Mouse (Mus musculus) midbrain, embryonic 13.5 days (tissue): ENCODE results near the gene Sapcd1. TPM values are rescaled to one million over a fixed set of nuclear protein-coding genes. Genes with fewer than 3 reads are reported as not detected.

Experiments used
- ATAC-seq: fragments of 200-750 bp; cut with Nextera tagmentation; 2 replicates; pipeline ENCODE4 v1.8.0; 2017; ENCODE audit warnings: mild to moderate bottlenecking, moderate TSS enrichment, moderate library complexity
- H3K27ac ChIP-seq: fragments of 300-500 bp; sonication (generic); 2 replicates; pipeline ENCODE4 v1.5.1; 2015; ENCODE audit warnings: inconsistent platforms, mild to moderate bottlenecking, moderate library complexity
- H3K27me3 ChIP-seq: fragments of 300-500 bp; sonication (generic); 2 replicates; pipeline ENCODE4 v1.6.1; 2015; ENCODE audit warnings: mild to moderate bottlenecking, inconsistent platforms
- H3K36me3 ChIP-seq: fragments of 300-500 bp; sonication (generic); 2 replicates; pipeline ENCODE4 v1.6.1; 2015; ENCODE audit warnings: mild to moderate bottlenecking, inconsistent platforms
- H3K4me1 ChIP-seq: fragments of 300-500 bp; sonication (generic); replicated peaks from 2 replicates; pipeline ENCODE4 v1.6.1; 2015; ENCODE audit warnings: inconsistent platforms
- H3K4me2 ChIP-seq: fragments of 300-500 bp; sonication (generic); replicated peaks from 2 replicates; pipeline ENCODE4 v1.6.1; 2015; ENCODE audit warnings: moderate library complexity, mild to moderate bottlenecking, inconsistent platforms
- H3K4me3 ChIP-seq: fragments of 300-500 bp; sonication (generic); replicated peaks from 2 replicates; pipeline ENCODE4 v1.5.1; 2015; ENCODE audit warnings: mild to moderate bottlenecking, inconsistent platforms
- H3K9ac ChIP-seq: fragments of 300-500 bp; sonication (generic); replicated peaks from 2 replicates; pipeline ENCODE4 v1.6.1; 2015; ENCODE audit warnings: mild to moderate bottlenecking, inconsistent platforms
- H3K9me3 ChIP-seq: fragments of 300-500 bp; sonication (generic); 2 replicates; pipeline ENCODE4 v1.6.1; 2016; ENCODE audit warnings: mild to moderate bottlenecking, inconsistent platforms
- WGBS: fragments of 180-500 bp; shearing (Covaris S2); methylation state at CpG from one replicate; pipeline ENCODE4 v1.1.7; 2015; 5-methylcytosine and 5-hydroxymethylcytosine counted together
- polyA plus RNA-seq: library from polyadenylated mRNA; unstranded; fragments of >200 nt; fragmentation: Nextera tagmentation; extraction: Ambion mirVana; gene quantifications from 2 replicates; pipeline ENCODE4 v1.2.1, GENCODE M21; 2015

The Sapcd1 gene
- polyA plus RNA-seq: 3.8 and 4.3 TPM in 2 replicates

GRCm38 (mm10) chr17:35027277-35028068, at the start of gene Sapcd1:
Gene Sapcd1, minus strand, starts transcription at chr17:35028016.
- WGBS: 24% methylated on average over 13 of the region's 13 CpGs
- Histone ChIP-seq H3K9me3 (no peaks in the 10 kb centered on the region), H3K4me3 (no peak within 1 kb of the TSS), H3K27me3 (no peaks in the 10 kb centered on the region), H3K9ac (peak within 1 kb of the TSS; percentile 12; the same call in 1 of the 2 replicates), H3K27ac (peak within 1 kb of the TSS; percentile 73), H3K4me2 (peak within 1 kb of the TSS; percentile 11; the same call in 1 of the 2 replicates), H3K4me1 (peaks cover 32% of the 10 kb centered on the region), H3K36me3 (no peaks in the 10 kb centered on the region)
- ATAC-seq: peak; percentile 75

- no peak overlapping the region for H3K27ac ChIP-seq
- H3K27me3 ChIP-seq: no peaks in the 10 kb centered on the region
These were observed 49.5 kb upstream of the Sapcd1 start for GRCm38 (mm10) chr17:35077285-35077684.

GRCm38 (mm10) chr17:35076507-35077176, 48.8 kb upstream of the Sapcd1 start, which contains the start of gene Ly6g6e:
Gene Ly6g6e, plus strand, starts transcription at chr17:35076902.
- WGBS: 42% methylated on average over 10 of the region's 10 CpGs
- H3K4me3 ChIP-seq: peak within 1 kb of the TSS; percentile 21
- 0 out of 2 replicates have a peak, but pooled peaks have one; percentile 45 for ATAC-seq
- no peaks in the 10 kb centered on the region for H3K9me3 ChIP-seq
- H3K4me2 ChIP-seq: peak within 1 kb of the TSS; percentile 46
- H3K27ac ChIP-seq: no peak within 1 kb of the TSS
- H3K27me3 ChIP-seq: no peaks in the 10 kb centered on the region
- H3K36me3 ChIP-seq: no peaks in the 10 kb centered on the region
- peaks cover 20% of the 10 kb centered on the region for H3K4me1 ChIP-seq
- H3K9ac ChIP-seq: peak within 1 kb of the TSS; percentile 37; the same call in 1 of the 2 replicates

More at GRCm38 (mm10) chr17:35077285-35077684, 49.5 kb upstream of the Sapcd1 start:
- H3K4me2 ChIP-seq: peak overlapping the region; percentile 46
- H3K4me1 ChIP-seq: peaks cover 20% of the 10 kb centered on the region
- H3K9me3 ChIP-seq: no peaks in the 10 kb centered on the region
- WGBS: 35% methylated on average over 2 of the region's 2 CpGs
- H3K4me3 ChIP-seq: peak overlapping the region; percentile 21; the same call in 1 of the 2 replicates
- H3K36me3 ChIP-seq: no peaks in the 10 kb centered on the region
- peak overlapping the region; percentile 37; the same call in 1 of the 2 replicates for H3K9ac ChIP-seq
- 0 out of 2 replicates have a peak, but pooled peaks have one; percentile 24 for ATAC-seq

- no peak overlapping the region for H3K4me2 ChIP-seq
- peaks cover 20% of the 10 kb centered on the region for H3K4me1 ChIP-seq
- H3K9me3 ChIP-seq: no peaks in the 10 kb centered on the region
- H3K9ac ChIP-seq: no peak overlapping the region
- 0 out of 2 replicates have a peak, but pooled peaks cover 3% of the 10 kb centered on the region for H3K27me3 ChIP-seq
- ATAC-seq: no peak
- no peak overlapping the region for H3K4me3 ChIP-seq
- 56% methylated on average over 17 of the region's 17 CpGs for whole genome bisulfite sequencing
- no peaks in the 10 kb centered on the region for H3K36me3 ChIP-seq
- H3K27ac ChIP-seq: no peak overlapping the region
These were observed 46.3 kb upstream of the Sapcd1 start for GRCm38 (mm10) chr17:35074097-35074496.

- Histone ChIP-seq H3K4me2 (no peak overlapping the region), H3K36me3 (no peaks in the 10 kb centered on the region), H3K4me1 (peaks cover 2% of the 10 kb centered on the region; the same call in 1 of the 2 replicates), H3K9me3 (no peaks in the 10 kb centered on the region), H3K27ac (no peak overlapping the region), H3K27me3 (peaks cover 12% of the 10 kb centered on the region), H3K9ac (no peak overlapping the region), H3K4me3 (no peak overlapping the region)
- ATAC-seq: no peak
- WGBS: 88% methylated on average over 9 of the region's 9 CpGs
These were observed 43.6 kb upstream of the Sapcd1 start for GRCm38 (mm10) chr17:35071454-35071853.

- Histone ChIP-seq H3K4me2 (no peak overlapping the region), H3K27ac (no peak overlapping the region), H3K9me3 (no peaks in the 10 kb centered on the region), H3K9ac (no peak overlapping the region), H3K36me3 (no peaks in the 10 kb centered on the region), H3K27me3 (peaks cover 20% of the 10 kb centered on the region), H3K4me3 (no peak overlapping the region), H3K4me1 (peaks cover 4% of the 10 kb centered on the region)
- ATAC-seq: no peak
- WGBS: 64% methylated on average over 6 of the region's 6 CpGs
These were observed 42.9 kb upstream of the Sapcd1 start for GRCm38 (mm10) chr17:35070556-35071229.

- Histone ChIP-seq H3K9ac (no peak overlapping the region), H3K4me1 (peaks cover 20% of the 10 kb centered on the region), H3K36me3 (peaks cover 4% of the 10 kb centered on the region; the same call in 1 of the 2 replicates), H3K4me2 (no peak overlapping the region), H3K9me3 (no peaks in the 10 kb centered on the region), H3K27me3 (peaks cover 39% of the 10 kb centered on the region), H3K4me3 (no peak overlapping the region), H3K27ac (no peak overlapping the region)
- WGBS: 88% methylated on average over 17 of the region's 17 CpGs
- ATAC-seq: no peak
These were observed 40.5 kb upstream of the Sapcd1 start for GRCm38 (mm10) chr17:35068213-35068914.

GRCm38 (mm10) chr17:35066084-35066483, 38.3 kb upstream of the Sapcd1 start, which contains the start of gene Mpig6b:
Gene Mpig6b, minus strand, starts transcription at chr17:35066184.
- Histone ChIP-seq H3K9ac (peak within 1 kb of the TSS; percentile 48), H3K27ac (no peak within 1 kb of the TSS), H3K4me2 (peak within 1 kb of the TSS; percentile 50), H3K36me3 (peaks cover 23% of the 10 kb centered on the region), H3K4me1 (peaks cover 27% of the 10 kb centered on the region), H3K9me3 (no peaks in the 10 kb centered on the region), H3K27me3 (peaks cover 45% of the 10 kb centered on the region), H3K4me3 (peak within 1 kb of the TSS; percentile 27)
- WGBS: 45% methylated on average over 10 of the region's 10 CpGs
- no peak for ATAC-seq

GRCm38 (mm10) chr17:35064951-35065947, 37.4 kb upstream of the Sapcd1 start, which contains the start of gene Ly6g6c:
Gene Ly6g6c, plus strand, starts transcription at chr17:35065388.
- peaks cover 45% of the 10 kb centered on the region for H3K27me3 ChIP-seq

GRCm38 (mm10) chr17:35064378-35064877, 36.6 kb upstream of the Sapcd1 start:
- Histone ChIP-seq H3K4me1 (peaks cover 41% of the 10 kb centered on the region), H3K9me3 (no peaks in the 10 kb centered on the region), H3K36me3 (peaks cover 30% of the 10 kb centered on the region), H3K27me3 (peaks cover 45% of the 10 kb centered on the region), H3K27ac (no peak overlapping the region), H3K4me3 (peak overlapping the region; percentile 27), H3K4me2 (peak overlapping the region; percentile 50), H3K9ac (no peak overlapping the region)
- WGBS: 34% methylated on average over 10 of the region's 10 CpGs
- ATAC-seq: no peak

More at GRCm38 (mm10) chr17:35064951-35065947, 37.4 kb upstream of the Sapcd1 start, which contains the start of gene Ly6g6c:
- Histone ChIP-seq H3K4me2 (peak within 1 kb of the TSS; percentile 50), H3K4me3 (peak within 1 kb of the TSS; percentile 27), H3K9ac (peak within 1 kb of the TSS; percentile 48), H3K27ac (no peak within 1 kb of the TSS), H3K36me3 (peaks cover 30% of the 10 kb centered on the region), H3K9me3 (no peaks in the 10 kb centered on the region), H3K4me1 (peaks cover 35% of the 10 kb centered on the region)
- WGBS: 2% methylated on average over 48 of the region's 48 CpGs
- peak; percentile 25; the same call in 1 of the 2 replicates for ATAC-seq
